Comparison of ENCODE assay signal across 8 mouse cellular contexts in genomic region chr3:97941440-97942259, GRCm38 (mm10). TPM values are rescaled to one million over a fixed set of nuclear protein-coding genes. Genes with fewer than 3 reads are reported as not detected.
DNase-seq lines count a peak whose midpoint lies in the region; ATAC-seq lines count a peak whose summit lies in the region.

No protein-coding gene starts in this region.

- peak overlapping the region; percentile 65 for H3K4me2 ChIP-seq in heart, embryonic 11.5 days
- H3K4me2 ChIP-seq in hindbrain, embryonic 12.5 days (replicated peaks) = peak overlapping the region; percentile 42

- 34% methylated on average over 11 of the region's 11 CpGs for WGBS in heart, embryonic 11.5 days (ENCODE audit: insufficient replicate concordance)
- WGBS in embryonic facial prominence, embryonic 10.5 days = 20% methylated on average over 11 of the region's 11 CpGs
- WGBS in hindbrain, embryonic 12.5 days = 27% methylated on average over 11 of the region's 11 CpGs
- 25% methylated on average over 11 of the region's 11 CpGs for WGBS in midbrain, embryonic 10.5 days

- H3K4me1 ChIP-seq in heart, embryonic 11.5 days (ENCODE audit: control insufficient read depth, insufficient read depth, low read length) = peaks cover 31% of the 10 kb centered on the region
- H3K4me1 ChIP-seq in embryonic facial prominence, embryonic 10.5 days = peaks cover 79% of the 10 kb centered on the region
- peaks cover 55% of the 10 kb centered on the region for H3K4me1 ChIP-seq in hindbrain, embryonic 12.5 days
- peaks cover 74% of the 10 kb centered on the region for H3K4me1 ChIP-seq in midbrain, embryonic 10.5 days

- no peak for DNase-seq in heart, adult 18-20 months
- no peak for DNase-seq in embryonic facial prominence, embryonic 10.5 days (ENCODE audit: low spot score)
- DNase-seq in midbrain, embryonic 10.5 days (ENCODE audit: low spot score) = no peak
- no peak for DNase-seq in right cerebral cortex, postnatal 10 days (ENCODE audit: low spot score in 2 of 2)
- no peak for DNase-seq in urinary bladder, postnatal 14 days (ENCODE audit: low spot score)

- no peaks in the 10 kb centered on the region for H3K36me3 ChIP-seq in heart, embryonic 11.5 days (ENCODE audit: control insufficient read depth, insufficient read depth, low read length)
- no peaks in the 10 kb centered on the region for H3K36me3 ChIP-seq in embryonic facial prominence, embryonic 10.5 days (replicated peaks)
- H3K36me3 ChIP-seq in hindbrain, embryonic 12.5 days = no peaks in the 10 kb centered on the region
- H3K36me3 ChIP-seq in midbrain, embryonic 10.5 days = no peaks in the 10 kb centered on the region

- peak overlapping the region; percentile 71 for H3K27ac ChIP-seq in heart, embryonic 11.5 days (ENCODE audit: low read depth, low read length)
- peak overlapping the region; percentile 95 for H3K27ac ChIP-seq in embryonic facial prominence, embryonic 10.5 days (replicated peaks)
- peak overlapping the region; percentile 79 for H3K27ac ChIP-seq in hindbrain, embryonic 12.5 days
- H3K27ac ChIP-seq in midbrain, embryonic 10.5 days (replicated peaks) = peak overlapping the region; percentile 91

- H3K4me3 ChIP-seq in heart, embryonic 11.5 days (ENCODE audit: low read depth, low read length) = peak overlapping the region; percentile 33
- peak overlapping the region; percentile 45 for H3K4me3 ChIP-seq in embryonic facial prominence, embryonic 10.5 days
- no peak overlapping the region for H3K4me3 ChIP-seq in hindbrain, embryonic 12.5 days
- peak overlapping the region; percentile 43 for H3K4me3 ChIP-seq in midbrain, embryonic 10.5 days

- no peaks in the 10 kb centered on the region for H3K27me3 ChIP-seq in heart, embryonic 11.5 days (ENCODE audit: control insufficient read depth, insufficient read depth, low read length)
- H3K27me3 ChIP-seq in embryonic facial prominence, embryonic 10.5 days (replicated peaks; ENCODE audit: low read depth, poor library complexity, severe bottlenecking) = no peaks in the 10 kb centered on the region
- no peaks in the 10 kb centered on the region for H3K27me3 ChIP-seq in hindbrain, embryonic 12.5 days
- peaks cover 21% of the 10 kb centered on the region for H3K27me3 ChIP-seq in midbrain, embryonic 10.5 days (ENCODE audit: low read depth, poor library complexity, severe bottlenecking)

- H3K9ac ChIP-seq in heart, embryonic 11.5 days (ENCODE audit: low read depth, low read length) = peak overlapping the region; percentile 67
- H3K9ac ChIP-seq in hindbrain, embryonic 12.5 days = 0 out of 2 replicates have a peak overlapping the region, but pooled peaks have one; percentile 2

- H3K9me3 ChIP-seq in heart, embryonic 11.5 days (replicated peaks; ENCODE audit: control insufficient read depth, low read length) = no peaks in the 10 kb centered on the region
- no peaks in the 10 kb centered on the region for H3K9me3 ChIP-seq in embryonic facial prominence, embryonic 10.5 days
- H3K9me3 ChIP-seq in hindbrain, embryonic 12.5 days (replicated peaks) = no peaks in the 10 kb centered on the region
- no peaks in the 10 kb centered on the region for H3K9me3 ChIP-seq in midbrain, embryonic 10.5 days (replicated peaks)

- ATAC-seq in heart, embryonic 11.5 days (replicated peaks; ENCODE audit: insufficient number of reproducible peaks, low FRiP score, low TSS enrichment) = no peak
- ATAC-seq in hindbrain, embryonic 12.5 days (ENCODE audit: low FRiP score) = no peak
- no peak for ATAC-seq in granulocyte monocyte progenitor cell, adult 5-6 weeks (replicated peaks; ENCODE audit: poor library complexity, severe bottlenecking)

RNA-seq across cellular contexts. Expression of gene Sec22b, which starts 40.7 kb away (rescaled TPM):
- 146 and 151 TPM in 2 replicates for polyA plus RNA-seq in heart, embryonic 11.5 days (2014; fragmentation: Nextera tagmentation; extraction: Ambion mirVana)
- 10 to 100 TPM; 49.2 to 52.3 TPM for total RNA-seq in heart, adult 18-20 months (2021)
- 119 and 122 TPM in 2 replicates for polyA plus RNA-seq in embryonic facial prominence, embryonic 10.5 days (2016; fragmentation: Nextera tagmentation; extraction: Ambion mirVana)
- 104 and 114 TPM in 2 replicates for polyA plus RNA-seq in hindbrain, embryonic 12.5 days (2016; fragmentation: Nextera tagmentation; extraction: Ambion mirVana)
- polyA plus RNA-seq in midbrain, embryonic 10.5 days (2016; fragmentation: Nextera tagmentation; extraction: Ambion mirVana) = 111 and 116 TPM in 2 replicates
- 71.1 and 89.5 TPM in 2 replicates for total RNA-seq in granulocyte monocyte progenitor cell, adult 5-6 weeks (2014; fragmentation: Nextera tagmentation)
- 83.2 and 100 TPM in 2 replicates for total RNA-seq in granulocyte monocyte progenitor cell, adult 5-6 weeks (2017)

RNA-seq across cellular contexts. Expression of gene Pde4dip, which starts 53.1 kb away (rescaled TPM):
- 69.8 and 76.7 TPM in 2 replicates for polyA plus RNA-seq in heart, embryonic 11.5 days (2014; fragmentation: Nextera tagmentation; extraction: Ambion mirVana)
- 1,000 to 10,000 TPM; 1,617 to 1,852 TPM for total RNA-seq in heart, adult 18-20 months (2021)
- 27.0 and 28.2 TPM in 2 replicates for polyA plus RNA-seq in embryonic facial prominence, embryonic 10.5 days (2016; fragmentation: Nextera tagmentation; extraction: Ambion mirVana)
- 50.7 and 54.9 TPM in 2 replicates for polyA plus RNA-seq in hindbrain, embryonic 12.5 days (2016; fragmentation: Nextera tagmentation; extraction: Ambion mirVana)
- 18.5 and 22.8 TPM in 2 replicates for polyA plus RNA-seq in midbrain, embryonic 10.5 days (2016; fragmentation: Nextera tagmentation; extraction: Ambion mirVana)
- total RNA-seq in granulocyte monocyte progenitor cell, adult 5-6 weeks (2014; fragmentation: Nextera tagmentation) = 5.0 and 8.1 TPM in 2 replicates
- 7.5 and 9.7 TPM in 2 replicates for total RNA-seq in granulocyte monocyte progenitor cell, adult 5-6 weeks (2017)
